Mouse (Mus musculus): ENCODE measurements at regions not wholly inside any gene's neighbourhood (a gene's known extent, or its start where the extent isn't known, plus 50 kb on each side); places are given as distances from the start of the nearest gene placed in this dataset.

- no peak for ATAC-seq (ENCODE audit: low read depth)
- H3K9me3 ChIP-seq (replicated peaks): no peaks in the 10 kb centered on the region
- no peak overlapping the region for H3K4me3 ChIP-seq (replicated peaks)
- WGBS (ENCODE audit: insufficient replicate concordance): 64% methylated on average over 8 of the region's 8 CpGs
- H3K36me3 ChIP-seq: no peaks in the 10 kb centered on the region
- H3K4me1 ChIP-seq (replicated peaks): peaks cover 22% of the 10 kb centered on the region
- no peak overlapping the region for H3K4me2 ChIP-seq
- no peak for DNase-seq
- H3K27me3 ChIP-seq: 0 out of 2 replicates have a peak, but pooled peaks cover 4% of the 10 kb centered on the region
- H3K9ac ChIP-seq: no peak overlapping the region
- H3K27ac ChIP-seq: no peak overlapping the region
Observed at GRCm38 (mm10) chr5:75859316-75859836, 118.9 kb downstream of the Kdr start.

- Histone ChIP-seq H3K27me3 (no peaks in the 10 kb centered on the region), H3K9ac (no peak overlapping the region), H3K36me3 (no peaks in the 10 kb centered on the region), H3K4me1 (replicated peaks) (peaks cover 4% of the 10 kb centered on the region; the same call in 1 of the 2 replicates), H3K4me3 (replicated peaks) (no peak overlapping the region), H3K27ac (no peak overlapping the region), H3K9me3 (replicated peaks) (no peaks in the 10 kb centered on the region), H3K4me2 (no peak overlapping the region)
- ATAC-seq (ENCODE audit: low read depth) (no peak), DNase-seq (no peak)
- 60% methylated on average over 4 of the region's 4 CpGs for WGBS (ENCODE audit: insufficient replicate concordance)
Observed at GRCm38 (mm10) chr5:75850855-75851254, 127.4 kb downstream of the Kdr start.

GRCm38 (mm10) chr5:75847966-75848365 lies 130.3 kb downstream of the Kdr start:
- no peaks in the 10 kb centered on the region for H3K9me3 ChIP-seq (replicated peaks)
- no peaks in the 10 kb centered on the region for H3K4me1 ChIP-seq (replicated peaks)
- ATAC-seq (ENCODE audit: low read depth) (no peak), DNase-seq (no peak)
- no peak overlapping the region for H3K9ac ChIP-seq
- no peak overlapping the region for H3K4me3 ChIP-seq (replicated peaks)
- no peaks in the 10 kb centered on the region for H3K36me3 ChIP-seq
- no peaks in the 10 kb centered on the region for H3K27me3 ChIP-seq
- H3K27ac ChIP-seq: no peak overlapping the region
- H3K4me2 ChIP-seq: no peak overlapping the region
- 79% methylated on average over 6 of the region's 6 CpGs for WGBS (ENCODE audit: insufficient replicate concordance)

GRCm38 (mm10) chr5:75847341-75847740 lies 130.9 kb downstream of the Kdr start:
- WGBS (ENCODE audit: insufficient replicate concordance): 62% methylated on average over 3 of the region's 3 CpGs
- H3K4me1 ChIP-seq (replicated peaks): no peaks in the 10 kb centered on the region
- no peaks in the 10 kb centered on the region for H3K27me3 ChIP-seq
- no peaks in the 10 kb centered on the region for H3K36me3 ChIP-seq
- ATAC-seq (ENCODE audit: low read depth) (no peak), DNase-seq (no peak)
- H3K9me3 ChIP-seq (replicated peaks): no peaks in the 10 kb centered on the region
- no peak overlapping the region for H3K27ac ChIP-seq
- H3K4me3 ChIP-seq (replicated peaks): no peak overlapping the region
- H3K4me2 ChIP-seq: no peak overlapping the region
- H3K9ac ChIP-seq: no peak overlapping the region

GRCm38 (mm10) chr5:75846016-75846415 lies 132.2 kb downstream of the Kdr start:
- no peak overlapping the region for H3K4me3 ChIP-seq (replicated peaks)
- H3K27ac ChIP-seq: no peak overlapping the region
- H3K9me3 ChIP-seq (replicated peaks): no peaks in the 10 kb centered on the region
- H3K4me1 ChIP-seq (replicated peaks): no peaks in the 10 kb centered on the region
- no peaks in the 10 kb centered on the region for H3K27me3 ChIP-seq
- H3K36me3 ChIP-seq: no peaks in the 10 kb centered on the region
- no peak overlapping the region for H3K9ac ChIP-seq
- DNase-seq (no peak), ATAC-seq (ENCODE audit: low read depth) (no peak)
- H3K4me2 ChIP-seq: no peak overlapping the region
- WGBS (ENCODE audit: insufficient replicate concordance): 64% methylated on average over 3 of the region's 3 CpGs

GRCm38 (mm10) chr5:75843807-75844206 lies 134.5 kb downstream of the Kdr start:
- no peaks in the 10 kb centered on the region for H3K36me3 ChIP-seq
- no peak overlapping the region for H3K4me3 ChIP-seq (replicated peaks)
- DNase-seq: no peak
- no peak overlapping the region for H3K9ac ChIP-seq
- H3K4me1 ChIP-seq (replicated peaks): no peaks in the 10 kb centered on the region
- WGBS (ENCODE audit: insufficient replicate concordance): 36% methylated on average over 3 of the region's 3 CpGs
- H3K27me3 ChIP-seq: no peaks in the 10 kb centered on the region
- H3K27ac ChIP-seq: no peak overlapping the region
- no peak overlapping the region for H3K4me2 ChIP-seq
- ATAC-seq (ENCODE audit: low read depth): no peak
- H3K9me3 ChIP-seq (replicated peaks): no peaks in the 10 kb centered on the region

DNA sequence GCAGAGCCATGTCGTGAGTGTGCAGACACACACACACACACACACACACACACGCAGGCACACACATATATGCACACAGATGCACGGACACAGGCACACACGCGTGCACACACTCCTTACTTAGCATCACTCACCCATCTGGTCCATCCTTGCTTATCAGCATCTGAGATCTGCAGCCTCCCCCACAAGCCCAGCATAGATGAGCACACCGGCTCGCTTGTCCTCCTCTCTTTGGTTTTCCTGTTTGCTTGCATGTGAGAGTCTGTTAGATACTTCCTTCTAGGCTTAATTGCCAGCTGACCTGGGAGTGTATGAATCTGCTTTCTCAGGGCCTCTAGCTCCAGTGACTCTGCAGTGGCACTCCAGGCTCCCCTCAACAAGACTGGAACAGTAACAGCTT lies 137.8 kb downstream of the Kdr start:
- 39% methylated on average over 7 of the region's 7 CpGs for WGBS (ENCODE audit: insufficient replicate concordance)
- no peak overlapping the region for H3K4me2 ChIP-seq
- H3K9me3 ChIP-seq (replicated peaks): no peaks in the 10 kb centered on the region
- peaks cover 5% of the 10 kb centered on the region; the same call in 1 of the 2 replicates for H3K27me3 ChIP-seq
- H3K4me3 ChIP-seq (replicated peaks): no peak overlapping the region
- ATAC-seq (ENCODE audit: low read depth) (no peak), DNase-seq (no peak)
- H3K27ac ChIP-seq: no peak overlapping the region
- H3K9ac ChIP-seq: no peak overlapping the region
- H3K36me3 ChIP-seq: no peaks in the 10 kb centered on the region
- peaks cover 3% of the 10 kb centered on the region; the same call in 1 of the 2 replicates for H3K4me1 ChIP-seq (replicated peaks)

DNA sequence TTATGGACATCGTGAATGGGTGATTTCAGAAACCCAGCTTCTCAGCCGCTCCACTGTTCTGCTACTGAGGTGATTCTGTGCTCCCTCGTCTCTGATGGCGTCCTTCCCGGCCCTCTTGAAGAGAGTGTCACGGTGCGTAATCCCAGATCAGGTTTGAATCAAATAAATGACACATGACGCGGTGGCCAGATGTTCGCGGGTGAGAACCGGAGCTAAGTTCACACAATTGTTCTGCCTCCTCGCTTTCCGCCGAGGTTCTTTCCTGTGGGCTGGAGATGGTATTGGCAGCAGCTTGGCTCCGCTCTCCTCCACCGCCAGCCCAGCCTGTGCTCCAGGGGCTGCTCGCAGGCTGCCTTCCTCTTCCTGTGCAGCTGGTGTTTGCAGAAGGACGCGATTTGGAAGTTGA lies 142.7 kb downstream of the Kdr start:
- H3K4me3 ChIP-seq (replicated peaks): peak overlapping the region; percentile 9; the same call in 1 of the 2 replicates
- ATAC-seq (ENCODE audit: low read depth) (no peak), DNase-seq (no peak)
- H3K9me3 ChIP-seq (replicated peaks): no peaks in the 10 kb centered on the region
- H3K9ac ChIP-seq: no peak overlapping the region
- peaks cover 20% of the 10 kb centered on the region for H3K27me3 ChIP-seq
- no peaks in the 10 kb centered on the region for H3K36me3 ChIP-seq
- H3K4me2 ChIP-seq: peak overlapping the region; percentile 56
- no peak overlapping the region for H3K27ac ChIP-seq
- peaks cover 22% of the 10 kb centered on the region for H3K4me1 ChIP-seq (replicated peaks)
- WGBS (ENCODE audit: insufficient replicate concordance): 6% methylated on average over 20 of the region's 20 CpGs

GRCm38 (mm10) chr5:75834766-75835555 lies 143.3 kb downstream of the Kdr start:
- peak overlapping the region; percentile 9; the same call in 1 of the 2 replicates for H3K4me3 ChIP-seq (replicated peaks)
- ATAC-seq (ENCODE audit: low read depth) (no peak), DNase-seq (no peak)
- peak overlapping the region; percentile 56 for H3K4me2 ChIP-seq
- H3K9ac ChIP-seq: no peak overlapping the region
- H3K4me1 ChIP-seq (replicated peaks): peaks cover 28% of the 10 kb centered on the region
- H3K36me3 ChIP-seq: no peaks in the 10 kb centered on the region
- WGBS (ENCODE audit: insufficient replicate concordance): 20% methylated on average over 17 of the region's 17 CpGs
- H3K27ac ChIP-seq: no peak overlapping the region
- H3K27me3 ChIP-seq: peaks cover 20% of the 10 kb centered on the region
- no peaks in the 10 kb centered on the region for H3K9me3 ChIP-seq (replicated peaks)

DNA sequence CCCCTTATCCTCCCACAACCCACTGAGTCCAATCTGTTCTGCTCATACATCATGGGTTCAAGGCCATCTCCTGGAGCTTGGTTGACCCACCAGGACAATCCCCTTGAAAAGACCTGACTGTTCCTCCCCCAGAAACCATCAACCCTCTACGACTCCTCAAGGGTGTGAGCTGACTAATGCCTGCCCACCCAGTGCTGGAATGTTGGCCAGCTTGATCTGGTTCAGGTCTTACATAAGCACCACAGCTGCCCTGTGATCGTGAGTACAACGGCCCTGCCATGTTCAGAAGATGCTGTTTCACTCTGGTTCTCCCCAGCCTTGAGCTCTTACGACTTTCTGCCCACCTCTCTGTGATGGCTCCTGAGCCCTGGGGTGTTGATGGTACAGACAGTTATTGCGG lies 145.9 kb downstream of the Kdr start:
- 72% methylated on average over 5 of the region's 5 CpGs for WGBS (ENCODE audit: insufficient replicate concordance)
- ATAC-seq (ENCODE audit: low read depth) (no peak), DNase-seq (no peak)
- Histone ChIP-seq H3K9me3 (replicated peaks) (no peaks in the 10 kb centered on the region), H3K9ac (no peak overlapping the region), H3K4me1 (replicated peaks) (peaks cover 40% of the 10 kb centered on the region), H3K27ac (no peak overlapping the region), H3K27me3 (peaks cover 20% of the 10 kb centered on the region), H3K4me3 (replicated peaks) (no peak overlapping the region), H3K36me3 (no peaks in the 10 kb centered on the region), H3K4me2 (no peak overlapping the region)

DNA sequence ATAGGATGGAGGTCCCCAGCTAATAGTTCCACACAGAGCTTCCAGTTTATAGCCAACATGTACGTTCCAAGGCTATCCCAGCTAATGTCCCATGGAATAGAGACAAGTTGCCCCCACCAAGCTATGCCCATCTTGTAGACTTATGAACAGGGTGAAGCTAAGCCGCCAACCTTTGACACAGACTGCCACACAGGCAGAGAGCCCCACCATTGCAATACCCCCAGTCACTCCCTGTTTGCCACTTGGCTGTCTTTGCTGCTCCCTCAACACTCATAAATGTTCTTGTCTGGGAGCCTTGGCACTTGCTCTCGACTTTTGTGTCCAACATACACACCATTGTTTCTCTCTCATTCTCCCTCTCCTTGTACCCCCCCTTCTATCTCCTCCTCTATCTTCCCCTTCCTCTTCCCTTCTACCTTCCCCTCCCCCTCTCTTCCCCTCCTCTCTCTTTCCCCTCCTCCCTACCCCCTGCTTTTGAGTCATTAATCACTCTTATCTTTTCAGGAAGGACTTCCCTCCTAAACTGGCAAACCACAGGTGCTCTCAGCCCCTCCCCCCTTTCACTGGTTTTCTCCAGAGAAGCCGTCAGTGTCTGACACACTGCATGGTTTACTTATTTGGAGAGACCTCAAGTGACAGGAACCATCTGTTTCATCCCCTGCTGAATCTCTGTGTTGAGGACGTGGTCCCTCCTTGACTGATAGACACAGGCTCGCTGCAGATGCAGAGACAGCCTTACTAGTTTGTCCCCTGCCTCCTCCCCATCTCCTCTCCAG lies 148.2 kb downstream of the Kdr start:
- Histone ChIP-seq H3K27ac (peak overlapping the region; percentile 16; the same call in 1 of the 2 replicates), H3K9ac (no peak overlapping the region), H3K4me3 (replicated peaks) (no peak overlapping the region), H3K9me3 (replicated peaks) (no peaks in the 10 kb centered on the region), H3K27me3 (peaks cover 11% of the 10 kb centered on the region), H3K4me2 (no peak overlapping the region), H3K4me1 (replicated peaks) (peaks cover 56% of the 10 kb centered on the region), H3K36me3 (no peaks in the 10 kb centered on the region)
- ATAC-seq (ENCODE audit: low read depth) (no peak), DNase-seq (peak; percentile 18)
- WGBS (ENCODE audit: insufficient replicate concordance): 22% methylated on average over 6 of the region's 6 CpGs
